Comparison of ENCODE assay signal across 17 mouse cellular contexts in genomic region chr16:43131077-43131476, GRCm38 (mm10).
DNase-seq lines count a peak whose midpoint lies in the region; ATAC-seq and TF ChIP-seq lines count a peak whose summit lies in the region.
"Had no signal": no experiment of that assay in that cellular context is flagged by ENCODE, and none has a peak within 500 bp of the region (broad histone marks: within the 10 kb centered on the region; RNA-seq: fewer than 3 reads in every experiment).

No protein-coding gene starts in this region.

- H3K4me3 ChIP-seq in forebrain, embryonic 13.5 days = no peak overlapping the region
- no peak overlapping the region for H3K4me3 ChIP-seq in forebrain, embryonic 12.5 days (replicated peaks)
- H3K4me3 ChIP-seq in left cerebral cortex, adult 2 months = no peak overlapping the region
- no peak overlapping the region for H3K4me3 ChIP-seq in neural tube, embryonic 14.5 days (ENCODE audit: low read depth, low read length)
- no peak overlapping the region for H3K4me3 ChIP-seq in heart, embryonic 12.5 days
- H3K4me3 ChIP-seq: heart, embryonic 15.5 days; hindbrain, embryonic 10.5 days; limb, embryonic 13.5 days; liver, embryonic 15.5 days; megakaryocyte, embryonic 14.5 days had no signal

- 0 out of 2 replicates have a peak, but pooled peaks have one; percentile 25 for ATAC-seq in forebrain, embryonic 13.5 days
- ATAC-seq in forebrain, embryonic 12.5 days (ENCODE audit: low FRiP score) = no peak
- 0 out of 2 replicates have a peak, but pooled peaks have one; percentile 22 for ATAC-seq in neural tube, embryonic 14.5 days (ENCODE audit: low read depth)
- no peak for ATAC-seq in heart, embryonic 12.5 days (ENCODE audit: insufficient number of reproducible peaks, low FRiP score)

- H3K4me1 ChIP-seq in forebrain, embryonic 13.5 days = peaks cover 11% of the 10 kb centered on the region
- peaks cover 4% of the 10 kb centered on the region for H3K4me1 ChIP-seq in forebrain, embryonic 12.5 days
- peaks cover 9% of the 10 kb centered on the region; the same call in 1 of the 2 replicates for H3K4me1 ChIP-seq in neural tube, embryonic 14.5 days (ENCODE audit: control insufficient read depth, insufficient read depth, low read length)
- peaks cover 10% of the 10 kb centered on the region for H3K4me1 ChIP-seq in heart, embryonic 12.5 days (replicated peaks)
- H3K4me1 ChIP-seq: liver, embryonic 15.5 days; megakaryocyte, embryonic 14.5 days had no signal

- H3K27ac ChIP-seq in forebrain, embryonic 13.5 days = peak overlapping the region; percentile 57
- no peak overlapping the region for H3K27ac ChIP-seq in forebrain, embryonic 12.5 days
- peak overlapping the region; percentile 62; the same call in 1 of the 2 replicates for H3K27ac ChIP-seq in left cerebral cortex, adult 2 months
- H3K27ac ChIP-seq in neural tube, embryonic 14.5 days (ENCODE audit: low read depth, low read length) = peak overlapping the region; percentile 13; the same call in 1 of the 2 replicates
- no peak overlapping the region for H3K27ac ChIP-seq in heart, embryonic 12.5 days (ENCODE audit: poor library complexity, severe bottlenecking)
- H3K27ac ChIP-seq: heart, embryonic 15.5 days; limb, embryonic 13.5 days; liver, embryonic 15.5 days had no signal

- TF ChIP-seq CTCF in left cerebral cortex, adult 2 months (IDR thresholded peaks at IDR 0.05) = no peak

- intact Hi-C loops in left cerebral cortex, adult 2 months (cut with DNase I) = no loop called here

- H3K36me3 ChIP-seq in forebrain, embryonic 13.5 days (ENCODE audit: poor library complexity, severe bottlenecking) = no peaks in the 10 kb centered on the region
- H3K36me3 ChIP-seq in forebrain, embryonic 12.5 days (replicated peaks) = no peaks in the 10 kb centered on the region
- H3K36me3 ChIP-seq in neural tube, embryonic 14.5 days (ENCODE audit: control insufficient read depth, insufficient read depth, low read length) = no peaks in the 10 kb centered on the region
- H3K36me3 ChIP-seq in heart, embryonic 12.5 days = no peaks in the 10 kb centered on the region
- H3K36me3 ChIP-seq: heart, embryonic 15.5 days; hindbrain, embryonic 10.5 days; limb, embryonic 13.5 days; liver, embryonic 15.5 days had no signal

- no peaks in the 10 kb centered on the region for H3K9me3 ChIP-seq in forebrain, embryonic 13.5 days (replicated peaks)
- H3K9me3 ChIP-seq in forebrain, embryonic 12.5 days = no peaks in the 10 kb centered on the region
- no peaks in the 10 kb centered on the region for H3K9me3 ChIP-seq in neural tube, embryonic 14.5 days (ENCODE audit: control insufficient read depth, low read length)
- no peaks in the 10 kb centered on the region for H3K9me3 ChIP-seq in heart, embryonic 12.5 days (replicated peaks)
- H3K9me3 ChIP-seq: heart, embryonic 15.5 days; hindbrain, embryonic 10.5 days; limb, embryonic 13.5 days; liver, embryonic 15.5 days; megakaryocyte, embryonic 14.5 days had no signal

- H3K9ac ChIP-seq in forebrain, embryonic 13.5 days = no peak overlapping the region
- no peak overlapping the region for H3K9ac ChIP-seq in forebrain, embryonic 12.5 days
- H3K9ac ChIP-seq in neural tube, embryonic 14.5 days (replicated peaks; ENCODE audit: low read depth, low read length) = no peak overlapping the region
- H3K9ac ChIP-seq in heart, embryonic 12.5 days = no peak overlapping the region
- H3K9ac ChIP-seq: heart, embryonic 15.5 days; limb, embryonic 13.5 days; liver, embryonic 15.5 days had no signal

- no peak for DNase-seq in left cerebral cortex, adult 2 months (ENCODE audit: extremely low spot score in 1 of 2, low spot score in 2 of 2)
- DNase-seq in left cerebral cortex, adult 18-20 months (ENCODE audit: low spot score in 2 of 2) = no peak
- peak; percentile 37 for DNase-seq in Muller cell, postnatal 12 days (ENCODE audit: inconsistent ontology term)
- DNase-seq: adrenal gland, postnatal 25 days; heart, adult 11 months; kidney, postnatal 4 days; lung, postnatal 10 days; thymus, adult 18-20 months had no signal

- no peak overlapping the region for H3K4me2 ChIP-seq in forebrain, embryonic 13.5 days
- no peak overlapping the region for H3K4me2 ChIP-seq in forebrain, embryonic 12.5 days
- H3K4me2 ChIP-seq in neural tube, embryonic 14.5 days (ENCODE audit: low read depth, low read length) = no peak overlapping the region
- no peak overlapping the region for H3K4me2 ChIP-seq in heart, embryonic 12.5 days
- H3K4me2 ChIP-seq: heart, embryonic 15.5 days; limb, embryonic 13.5 days; liver, embryonic 15.5 days had no signal

- H3K27me3 ChIP-seq in forebrain, embryonic 13.5 days = no peaks in the 10 kb centered on the region
- no peaks in the 10 kb centered on the region for H3K27me3 ChIP-seq in forebrain, embryonic 12.5 days
- H3K27me3 ChIP-seq in neural tube, embryonic 14.5 days (ENCODE audit: control insufficient read depth, insufficient read depth, low read length) = no peaks in the 10 kb centered on the region
- no peaks in the 10 kb centered on the region for H3K27me3 ChIP-seq in heart, embryonic 12.5 days (replicated peaks)
- H3K27me3 ChIP-seq: heart, embryonic 15.5 days; limb, embryonic 13.5 days; liver, embryonic 15.5 days; megakaryocyte, embryonic 14.5 days had no signal

Comparison
In these comparisons a context has a peak if more than half of its experiments do, and no peak if none do; other contexts are left out.
1. ATAC-seq: peak in forebrain, embryonic 13.5 days (single experiment) and neural tube, embryonic 14.5 days (single experiment); none in forebrain, embryonic 12.5 days (single experiment) and heart, embryonic 12.5 days (single experiment).
2. H3K27ac ChIP-seq: peak in forebrain, embryonic 13.5 days (single experiment), left cerebral cortex, adult 2 months (single experiment) and neural tube, embryonic 14.5 days (single experiment); none in forebrain, embryonic 12.5 days (single experiment) and heart, embryonic 12.5 days (single experiment).